Mouse (Mus musculus): Measurements from ENCODE around the gene Ctsc. TPM values are rescaled to one million over a fixed set of nuclear protein-coding genes. Genes with fewer than 3 reads are reported as not detected.

The Ctsc gene
- polyA plus RNA-seq, 1 experiment = 5.3 TPM

DNA sequence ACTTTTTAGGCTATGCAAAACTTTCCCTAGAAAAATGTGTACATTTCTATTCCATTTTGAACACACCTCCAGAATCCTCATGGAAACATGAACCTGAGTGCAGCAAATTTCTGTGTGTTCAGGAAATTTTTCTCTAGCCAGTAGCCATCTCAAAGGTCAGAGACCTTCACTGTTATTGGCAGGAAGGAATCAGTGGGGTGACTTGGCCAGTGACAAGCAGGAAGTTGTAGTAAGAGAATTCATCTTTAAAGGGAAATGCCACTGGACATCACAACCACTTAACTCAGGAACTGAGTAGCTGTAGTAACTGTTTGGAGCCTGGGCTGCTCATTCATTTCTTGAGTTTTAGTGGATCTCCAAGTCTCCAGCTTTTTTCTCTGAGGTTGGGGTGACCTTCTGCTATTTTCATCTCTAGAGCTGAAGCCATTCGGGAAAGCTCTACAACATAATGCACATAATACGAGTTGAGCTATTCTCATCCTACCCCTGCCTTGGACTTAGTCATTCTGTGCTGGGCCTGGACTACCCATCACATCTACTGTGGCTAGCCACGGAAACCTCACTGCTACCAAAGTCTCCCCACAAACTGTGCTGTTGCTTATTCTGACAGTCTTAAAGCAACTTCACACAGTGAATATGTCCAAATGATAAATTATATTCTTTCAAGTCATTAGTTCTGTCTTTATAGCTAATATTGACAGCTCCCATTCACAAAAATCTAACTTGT lies 41.7 kb downstream of the Ctsc start:
- no peaks in the 10 kb centered on the region for H3K4me1 ChIP-seq (ENCODE audit: control insufficient read depth, insufficient read depth, low read length)
- H3K27ac ChIP-seq (ENCODE audit: insufficient read depth, low read length) = no peak overlapping the region
- TF ChIP-seq CTCF (IDR thresholded peaks at IDR 0.05; ENCODE audit: extremely low read depth, insufficient read depth, low read length) (no peak), POLR2A (IDR thresholded peaks at IDR 0.05; ENCODE audit: extremely low read depth, insufficient read depth, low read length) (no peak)
- H3K4me3 ChIP-seq (ENCODE audit: insufficient read depth, low read length) = no peak overlapping the region

DNA sequence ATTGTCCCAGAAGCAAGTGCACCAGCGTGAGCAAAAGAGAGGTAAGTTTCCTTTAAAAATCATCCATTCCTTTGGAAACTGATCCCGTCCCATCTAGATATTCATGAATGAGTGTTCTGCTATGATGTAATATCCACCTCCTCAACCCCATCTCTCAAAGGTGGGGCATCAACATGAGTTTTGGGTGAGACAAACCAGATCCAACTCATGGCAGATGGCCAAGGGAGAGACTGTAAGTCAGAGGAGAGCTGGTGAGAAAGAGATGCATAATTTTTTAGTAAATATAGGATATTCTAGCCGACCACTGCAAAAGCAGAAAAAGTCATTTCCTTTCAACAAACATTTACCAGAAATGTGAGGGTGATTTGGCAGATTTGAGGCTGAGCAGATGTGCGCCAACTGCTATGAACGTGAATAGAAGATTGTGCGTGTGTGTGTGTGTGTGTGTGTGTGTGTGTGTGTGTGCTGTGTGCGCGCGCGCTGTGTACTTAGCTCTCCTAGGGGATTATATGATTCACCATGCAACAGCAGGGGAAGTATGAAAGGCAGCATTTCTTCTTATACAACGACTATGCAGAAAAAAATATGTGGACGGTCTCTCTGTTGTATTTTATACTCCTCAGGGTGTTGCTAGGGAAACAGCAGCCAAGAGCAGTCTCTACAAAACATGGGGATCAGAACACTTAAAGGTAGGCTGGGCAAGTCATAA lies 42.9 kb downstream of the Ctsc start:
- no peak for TF ChIP-seq POLR2A (IDR thresholded peaks at IDR 0.05; ENCODE audit: extremely low read depth, insufficient read depth, low read length)
- H3K4me1 ChIP-seq (ENCODE audit: control insufficient read depth, insufficient read depth, low read length) = no peaks in the 10 kb centered on the region
- H3K4me3 ChIP-seq (ENCODE audit: insufficient read depth, low read length) = no peak overlapping the region
- H3K27ac ChIP-seq (ENCODE audit: insufficient read depth, low read length) = no peak overlapping the region

DNA sequence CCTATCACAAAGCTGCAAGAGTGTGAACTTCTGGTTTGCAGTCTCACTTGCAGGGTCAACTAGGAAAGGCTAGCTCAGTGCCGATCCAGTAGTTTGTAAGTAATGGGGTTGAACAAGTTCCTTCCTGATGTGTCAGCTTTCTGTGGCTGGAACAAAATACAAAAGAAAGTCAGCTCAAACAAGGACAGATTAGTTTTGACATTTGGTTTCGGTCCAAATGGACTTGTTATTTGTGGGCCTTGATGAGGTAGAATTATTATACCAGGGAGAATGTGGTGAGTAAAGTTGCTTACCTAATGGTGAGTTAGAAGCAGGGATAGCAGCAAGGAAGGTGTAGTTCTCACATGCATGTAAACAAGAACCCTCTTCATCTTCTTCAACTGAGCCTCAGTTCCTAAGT lies 44.5 kb downstream of the Ctsc start:
- H3K4me3 ChIP-seq (ENCODE audit: insufficient read depth, low read length) = no peak overlapping the region
- no peak for TF ChIP-seq CTCF (IDR thresholded peaks at IDR 0.05; ENCODE audit: extremely low read depth, insufficient read depth, low read length)
- no peak for TF ChIP-seq POLR2A (IDR thresholded peaks at IDR 0.05; ENCODE audit: extremely low read depth, insufficient read depth, low read length)
- no peak overlapping the region for H3K27ac ChIP-seq (ENCODE audit: insufficient read depth, low read length)
- H3K4me1 ChIP-seq (ENCODE audit: control insufficient read depth, insufficient read depth, low read length) = no peaks in the 10 kb centered on the region

DNA sequence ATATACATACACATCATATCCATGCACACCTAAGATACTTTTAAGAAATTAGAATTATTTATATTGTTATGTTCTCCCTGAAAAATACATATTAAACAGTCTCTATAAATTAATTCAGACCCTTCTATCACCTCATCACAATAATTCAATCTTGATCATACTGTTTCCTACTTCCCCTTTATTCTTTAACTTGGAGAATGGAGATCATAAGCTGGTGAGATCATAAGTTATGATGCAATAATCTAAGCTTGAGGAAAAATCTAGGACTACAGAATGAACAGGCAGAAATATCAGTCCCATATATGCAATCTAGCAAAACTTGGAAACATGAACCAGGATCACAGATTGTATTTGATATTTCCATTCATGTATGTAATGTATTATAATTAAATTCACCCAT lies 49.6 kb downstream of the Ctsc start:
- H3K4me3 ChIP-seq (ENCODE audit: insufficient read depth, low read length) = no peak overlapping the region
- no peak overlapping the region for H3K27ac ChIP-seq (ENCODE audit: insufficient read depth, low read length)
- TF ChIP-seq CTCF (IDR thresholded peaks at IDR 0.05; ENCODE audit: extremely low read depth, insufficient read depth, low read length) = no peak
- no peak for TF ChIP-seq POLR2A (IDR thresholded peaks at IDR 0.05; ENCODE audit: extremely low read depth, insufficient read depth, low read length)
- no peaks in the 10 kb centered on the region for H3K4me1 ChIP-seq (ENCODE audit: control insufficient read depth, insufficient read depth, low read length)

DNA sequence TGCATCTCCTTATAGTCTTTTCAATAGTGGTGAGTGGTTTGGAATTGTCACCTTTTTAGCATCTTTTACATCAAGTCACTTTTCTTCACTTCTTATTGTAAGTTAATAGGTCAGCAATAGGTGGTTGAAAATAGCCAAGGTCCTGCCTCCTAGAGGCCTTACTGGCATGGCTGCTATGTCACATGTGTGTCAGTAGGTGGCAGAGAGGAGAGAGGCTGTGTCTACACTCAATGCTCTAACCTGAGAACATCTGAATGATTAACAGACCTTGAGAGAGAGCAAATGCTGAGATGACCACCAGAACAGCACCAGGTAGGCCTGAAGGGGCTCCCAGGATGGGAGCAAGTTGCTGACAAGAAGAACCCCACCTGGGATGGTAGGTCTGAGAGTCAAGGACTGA lies 65.9 kb downstream of the Ctsc start:
- no peak overlapping the region for H3K27ac ChIP-seq (ENCODE audit: insufficient read depth, low read length)
- TF ChIP-seq CTCF (IDR thresholded peaks at IDR 0.05; ENCODE audit: extremely low read depth, insufficient read depth, low read length) = peak; percentile 43
- TF ChIP-seq POLR2A (IDR thresholded peaks at IDR 0.05; ENCODE audit: extremely low read depth, insufficient read depth, low read length) = no peak
- H3K4me1 ChIP-seq (ENCODE audit: control insufficient read depth, insufficient read depth, low read length) = no peaks in the 10 kb centered on the region
- no peak overlapping the region for H3K4me3 ChIP-seq (ENCODE audit: insufficient read depth, low read length)

DNA sequence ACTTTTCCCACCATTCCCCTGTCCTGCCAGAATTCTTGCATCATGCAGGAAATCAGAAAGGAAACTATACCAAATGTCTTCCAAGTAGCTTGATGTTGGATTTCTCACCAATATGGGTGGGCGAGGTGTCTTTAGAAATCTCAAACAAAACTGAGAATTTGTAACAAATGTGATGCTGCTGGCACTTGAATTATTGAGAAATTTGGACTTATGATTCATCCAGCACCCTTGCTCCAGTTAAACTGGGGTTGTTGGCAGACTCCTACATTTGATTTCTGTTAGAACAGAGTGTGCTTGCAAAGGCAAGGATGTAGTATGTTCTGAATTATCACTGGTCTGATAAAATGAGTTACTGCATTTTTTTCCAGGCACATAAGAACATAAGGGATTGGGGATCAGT lies 68.2 kb downstream of the Ctsc start:
- Histone ChIP-seq H3K4me3 (ENCODE audit: insufficient read depth, low read length) (no peak overlapping the region), H3K27ac (ENCODE audit: insufficient read depth, low read length) (no peak overlapping the region), H3K4me1 (ENCODE audit: control insufficient read depth, insufficient read depth, low read length) (no peaks in the 10 kb centered on the region)
- no peak for TF ChIP-seq POLR2A (IDR thresholded peaks at IDR 0.05; ENCODE audit: extremely low read depth, insufficient read depth, low read length)
- no peak for TF ChIP-seq CTCF (IDR thresholded peaks at IDR 0.05; ENCODE audit: extremely low read depth, insufficient read depth, low read length)

DNA sequence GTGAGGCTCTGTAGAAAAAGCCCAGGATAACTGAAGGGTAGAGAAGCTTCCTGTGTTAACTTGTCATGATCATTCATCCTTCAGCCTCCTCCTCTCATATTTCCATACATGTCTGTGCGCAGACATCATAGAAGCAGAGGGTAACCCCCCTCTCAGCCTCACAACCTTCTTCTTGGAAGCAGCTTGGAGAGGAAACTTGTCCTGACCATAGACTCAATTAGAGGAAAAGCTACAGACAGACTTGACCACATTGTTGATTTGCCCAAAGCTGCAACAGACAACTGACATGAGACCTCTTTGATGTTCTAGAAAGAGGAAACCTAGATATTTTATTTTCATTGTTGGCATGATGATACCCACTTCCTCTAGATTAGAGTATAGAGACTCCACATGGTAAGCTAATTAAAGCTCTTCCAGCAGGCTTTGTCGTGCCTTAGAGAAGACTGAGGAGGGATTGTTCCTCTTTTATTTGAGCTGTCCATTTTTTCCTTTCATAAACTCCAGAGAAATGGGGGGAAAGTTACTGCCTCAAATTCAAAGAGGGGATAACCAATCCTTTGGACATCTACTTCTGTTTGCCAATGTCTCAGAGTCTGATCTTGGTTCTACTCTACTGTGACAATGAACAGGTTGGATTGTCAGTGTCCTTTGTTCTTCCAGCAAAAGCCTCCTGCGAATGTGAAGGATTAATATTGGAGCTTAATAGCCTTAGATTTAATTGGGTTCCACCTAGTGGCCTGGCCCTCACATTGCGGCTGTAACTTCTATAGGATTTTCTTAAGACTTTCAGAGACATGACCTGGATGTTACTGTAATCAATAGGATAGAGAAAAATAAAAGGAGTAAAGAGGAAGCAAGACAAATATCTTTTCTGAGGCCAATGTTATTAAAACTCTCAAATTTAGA lies 79.2 kb downstream of the Ctsc start:
- peak; percentile 44; the same call in 1 of the 2 replicates for TF ChIP-seq CTCF (IDR thresholded peaks at IDR 0.05; ENCODE audit: extremely low read depth, insufficient read depth, low read length)
- no peak for TF ChIP-seq POLR2A (IDR thresholded peaks at IDR 0.05; ENCODE audit: extremely low read depth, insufficient read depth, low read length)
- Histone ChIP-seq H3K4me3 (ENCODE audit: insufficient read depth, low read length) (no peak overlapping the region), H3K4me1 (ENCODE audit: control insufficient read depth, insufficient read depth, low read length) (no peaks in the 10 kb centered on the region), H3K27ac (ENCODE audit: insufficient read depth, low read length) (no peak overlapping the region)

DNA sequence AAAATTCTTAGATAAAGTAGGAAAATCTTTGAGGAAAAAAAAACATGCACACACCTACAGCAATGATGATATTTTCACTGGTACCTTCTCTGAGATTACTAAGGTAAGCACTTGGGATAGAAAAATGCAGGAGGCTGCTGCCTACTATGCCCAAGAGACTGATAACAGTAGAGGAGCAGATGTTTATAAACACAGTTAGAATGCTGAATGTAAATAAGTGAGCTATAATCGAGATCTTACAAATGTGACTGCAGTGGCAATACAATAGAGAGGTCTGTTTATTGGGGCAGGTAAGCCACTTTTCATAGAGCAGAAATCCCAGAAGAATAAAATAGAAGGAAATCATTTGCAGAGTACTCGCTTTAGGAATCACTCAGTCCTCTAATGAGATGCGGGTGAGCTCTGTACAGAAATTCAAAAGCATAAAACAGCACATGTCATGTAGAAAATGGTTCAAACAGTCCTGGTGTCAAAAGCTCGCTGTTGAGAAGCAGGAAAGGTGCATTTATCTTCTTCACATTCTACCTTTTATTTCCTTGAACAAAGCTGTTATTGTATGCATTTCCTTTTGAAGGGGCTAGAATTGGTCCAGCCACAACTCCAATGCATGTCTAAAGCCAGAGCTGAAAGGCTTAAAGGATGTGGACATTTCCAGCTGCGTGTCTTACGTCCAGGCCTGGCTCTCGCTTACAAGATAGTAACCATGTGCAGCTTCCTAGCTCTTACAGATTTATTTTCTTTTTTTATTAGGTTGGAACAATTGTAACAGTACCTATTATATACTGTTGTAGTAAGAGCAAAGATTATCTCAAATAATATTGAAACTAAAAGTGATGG lies 80.4 kb downstream of the Ctsc start:
- Histone ChIP-seq H3K4me1 (ENCODE audit: control insufficient read depth, insufficient read depth, low read length) (no peaks in the 10 kb centered on the region), H3K4me3 (ENCODE audit: insufficient read depth, low read length) (no peak overlapping the region), H3K27ac (ENCODE audit: insufficient read depth, low read length) (no peak overlapping the region)
- TF ChIP-seq CTCF (IDR thresholded peaks at IDR 0.05; ENCODE audit: extremely low read depth, insufficient read depth, low read length) = no peak
- no peak for TF ChIP-seq POLR2A (IDR thresholded peaks at IDR 0.05; ENCODE audit: extremely low read depth, insufficient read depth, low read length)

Other genes with a start within 250 kb of the Ctsc start
- gene Rab38, start 152.2 kb downstream of the Ctsc start, polyA plus RNA-seq (2012; rRNA removed) = 0.23 and 0.27 TPM in 2 replicates

Data from cortical plate, adult 2 months (tissue).